Mouse (Mus musculus) liver, embryonic 12.5 days (tissue): Measurements from ENCODE around the gene 1700021F05Rik. TPM values are rescaled to one million over a fixed set of nuclear protein-coding genes. Genes with fewer than 3 reads are reported as not detected.
A peak's percentile ranks its signal among the peaks of the same experiment; 100 is the strongest.

Experiments
- ATAC-seq: fragments of 200-750 bp; cut with Nextera tagmentation; 2 replicates; pipeline ENCODE4 v1.8.0; 2017; ENCODE audit warnings: moderate number of reproducible peaks, mild to moderate bottlenecking, moderate library complexity
- H3K27ac ChIP-seq: fragments of 300-500 bp; sonication (generic); 2 replicates; pipeline ENCODE4 v1.5.1; 2016; ENCODE audit warnings: mild to moderate bottlenecking
- H3K27me3 ChIP-seq: fragments of 300-500 bp; sonication (generic); replicated peaks from 2 replicates; pipeline ENCODE4 v1.6.1; 2016; ENCODE audit warnings: mild to moderate bottlenecking, moderate library complexity
- H3K36me3 ChIP-seq: fragments of 300-500 bp; sonication (generic); 2 replicates; pipeline ENCODE4 v1.6.1; 2016; ENCODE audit warnings: mild to moderate bottlenecking, moderate library complexity
- H3K4me1 ChIP-seq: fragments of 300-500 bp; sonication (generic); 2 replicates; pipeline ENCODE4 v1.6.1; 2016
- H3K4me2 ChIP-seq: fragments of 300-500 bp; sonication (generic); 2 replicates; pipeline ENCODE4 v1.6.1; 2016; ENCODE audit warnings: mild to moderate bottlenecking, moderate library complexity
- H3K4me3 ChIP-seq: fragments of 300-500 bp; sonication (generic); 2 replicates; pipeline ENCODE4 v1.5.1; 2016; ENCODE audit warnings: mild to moderate bottlenecking, moderate library complexity
- H3K9ac ChIP-seq: fragments of 300-500 bp; sonication (generic); 2 replicates; pipeline ENCODE4 v1.6.1; 2016; ENCODE audit warnings: mild to moderate bottlenecking, moderate library complexity
- H3K9me3 ChIP-seq: fragments of 300-500 bp; sonication (generic); replicated peaks from 2 replicates; pipeline ENCODE4 v1.6.1; 2016; ENCODE audit warnings: mild to moderate bottlenecking, moderate library complexity
- WGBS: fragments of 180-500 bp; shearing (Covaris S2); methylation state at CpG from one replicate; pipeline ENCODE4 v1.1.7; 2016; ENCODE audit not compliant: insufficient replicate concordance; 5-methylcytosine and 5-hydroxymethylcytosine counted together
- polyA plus RNA-seq: library from polyadenylated mRNA; unstranded; fragments of >200 nt; fragmentation: Nextera tagmentation; extraction: Ambion mirVana; gene quantifications from 2 replicates; pipeline ENCODE4 v1.2.1, GENCODE M21; 2016

The 1700021F05Rik gene
- polyA plus RNA-seq, 1 experiment from 2014 or later, result 46.4 TPM

DNA sequence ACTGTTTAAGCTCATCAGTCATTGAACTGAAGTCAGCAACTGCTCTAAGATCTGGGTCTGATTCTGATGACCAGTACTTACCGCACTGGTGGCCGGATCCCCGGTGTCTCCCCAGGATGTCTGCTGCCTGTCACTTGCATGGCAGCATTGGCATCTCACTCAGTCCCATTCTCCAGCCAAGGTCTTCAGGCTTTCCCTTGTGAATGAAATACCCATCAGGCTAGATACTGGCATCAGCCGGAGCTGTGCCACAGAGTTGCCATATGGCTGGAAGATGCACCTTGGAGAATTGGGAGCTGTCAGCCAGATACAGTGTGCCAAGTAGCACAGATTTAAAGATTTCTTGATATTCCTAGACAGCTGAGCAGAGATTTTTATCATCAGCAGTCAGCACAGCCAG, 38.2 kb downstream of the 1700021F05Rik start:
- no peak overlapping the region for H3K4me2 ChIP-seq
- H3K27ac ChIP-seq, result no peak overlapping the region
- H3K4me3 ChIP-seq, result no peak overlapping the region
- 86% methylated on average over 4 of the region's 4 CpGs for whole genome bisulfite sequencing
- H3K4me1 ChIP-seq, result no peaks in the 10 kb centered on the region
- ATAC-seq, result no peak
- H3K36me3 ChIP-seq, result peaks cover 64% of the 10 kb centered on the region
- H3K9me3 ChIP-seq, result no peaks in the 10 kb centered on the region
- no peak overlapping the region for H3K9ac ChIP-seq
- H3K27me3 ChIP-seq, result no peaks in the 10 kb centered on the region

- H3K4me2 ChIP-seq, result no peak overlapping the region
- peaks cover 20% of the 10 kb centered on the region for H3K36me3 ChIP-seq
- no peak overlapping the region for H3K4me3 ChIP-seq
- 66% methylated on average over 5 of the region's 5 CpGs for WGBS
- H3K4me1 ChIP-seq, result peaks cover 40% of the 10 kb centered on the region
- ATAC-seq, result no peak
- no peak overlapping the region for H3K27ac ChIP-seq
- no peaks in the 10 kb centered on the region for H3K27me3 ChIP-seq
- no peaks in the 10 kb centered on the region for H3K9me3 ChIP-seq
- no peak overlapping the region for H3K9ac ChIP-seq
Measured at GRCm38 (mm10) chr10:43490846-43491245, 49.9 kb downstream of the 1700021F05Rik start.

- Histone ChIP-seq H3K4me3 (no peak overlapping the region), H3K27ac (no peak overlapping the region; the same call in 1 of the 2 replicates), H3K9me3 (no peaks in the 10 kb centered on the region), H3K4me2 (no peak overlapping the region), H3K9ac (no peak overlapping the region), H3K4me1 (peaks cover 47% of the 10 kb centered on the region), H3K36me3 (peaks cover 11% of the 10 kb centered on the region), H3K27me3 (no peaks in the 10 kb centered on the region)
- ATAC-seq, result no peak
- WGBS, result 69% methylated on average over 8 of the region's 8 CpGs
Measured at GRCm38 (mm10) chr10:43490034-43490433, 50.8 kb downstream of the 1700021F05Rik start.

GRCm38 (mm10) chr10:43489550-43489949, 51.2 kb downstream of the 1700021F05Rik start:
- Histone ChIP-seq H3K36me3 (peaks cover 7% of the 10 kb centered on the region), H3K4me3 (no peak overlapping the region), H3K4me2 (no peak overlapping the region), H3K9me3 (no peaks in the 10 kb centered on the region), H3K27ac (no peak overlapping the region; the same call in 1 of the 2 replicates), H3K27me3 (no peaks in the 10 kb centered on the region), H3K9ac (no peak overlapping the region), H3K4me1 (peaks cover 47% of the 10 kb centered on the region)
- WGBS, result 34% methylated on average over 6 of the region's 6 CpGs
- ATAC-seq, result 0 out of 2 replicates have a peak, but pooled peaks have one; percentile 28

DNA sequence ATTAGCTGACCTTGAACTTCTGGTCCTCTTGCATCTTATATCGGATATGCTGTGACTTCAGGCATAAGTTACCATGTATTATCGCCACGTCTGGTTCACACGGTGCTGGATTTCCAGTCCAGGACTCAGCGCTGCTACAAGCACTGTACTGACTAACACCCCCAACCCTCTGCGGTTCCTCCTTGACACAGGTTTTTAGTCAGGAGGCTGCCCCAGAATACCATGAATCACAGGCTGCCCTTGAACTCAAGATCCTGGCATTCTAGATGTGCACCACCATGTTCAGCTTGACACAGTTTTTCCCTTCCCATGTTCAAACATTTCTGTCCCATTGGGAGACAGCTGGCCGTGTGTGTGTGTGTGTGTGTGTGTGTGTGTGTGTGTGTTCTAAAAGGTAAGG, 51.7 kb downstream of the 1700021F05Rik start:
- 84% methylated on average over 7 of the region's 7 CpGs for WGBS
- peaks cover 2% of the 10 kb centered on the region for H3K36me3 ChIP-seq
- no peak overlapping the region for H3K9ac ChIP-seq
- no peak overlapping the region for H3K27ac ChIP-seq
- peaks cover 51% of the 10 kb centered on the region for H3K4me1 ChIP-seq
- ATAC-seq, result no peak
- no peaks in the 10 kb centered on the region for H3K9me3 ChIP-seq
- no peak overlapping the region for H3K4me2 ChIP-seq
- no peak overlapping the region for H3K4me3 ChIP-seq
- H3K27me3 ChIP-seq, result no peaks in the 10 kb centered on the region

- Histone ChIP-seq H3K4me2 (no peak overlapping the region), H3K4me1 (peaks cover 57% of the 10 kb centered on the region), H3K9me3 (no peaks in the 10 kb centered on the region), H3K27ac (no peak overlapping the region), H3K9ac (no peak overlapping the region), H3K36me3 (no peaks in the 10 kb centered on the region), H3K4me3 (no peak overlapping the region), H3K27me3 (no peaks in the 10 kb centered on the region)
- no peak for ATAC-seq
- 66% methylated on average over 4 of the region's 4 CpGs for WGBS
Measured at GRCm38 (mm10) chr10:43488258-43488657, 52.5 kb downstream of the 1700021F05Rik start.

DNA sequence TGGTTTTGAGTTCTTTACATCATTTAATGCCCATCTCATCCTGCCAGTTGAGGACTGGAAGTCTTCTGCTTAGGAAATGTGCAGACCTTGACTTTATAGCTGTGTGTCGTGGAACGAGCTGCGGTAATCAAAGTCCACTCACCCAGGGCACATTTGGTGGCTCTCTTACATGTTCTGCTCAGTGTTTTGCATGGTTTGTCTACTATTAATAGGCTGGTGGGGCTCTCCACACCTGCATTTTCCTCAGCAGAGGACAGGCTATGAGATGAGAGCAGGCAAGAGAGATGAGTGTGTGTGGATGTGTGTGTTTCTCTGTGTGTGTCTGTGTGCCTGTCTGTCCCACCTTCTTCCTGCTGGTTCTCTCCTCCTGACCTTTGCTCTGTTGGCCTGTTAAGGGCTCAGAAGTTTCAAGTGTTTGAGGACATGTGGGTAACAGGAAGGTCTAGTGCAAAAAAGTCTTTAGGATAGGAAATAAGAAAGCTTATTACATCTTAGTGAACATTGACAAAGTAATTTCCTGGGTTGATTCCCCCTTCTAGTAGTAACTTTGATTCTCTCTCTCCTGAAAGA, 53.3 kb downstream of the 1700021F05Rik start:
- WGBS, result 84% methylated on average over 3 of the region's 3 CpGs

DNA sequence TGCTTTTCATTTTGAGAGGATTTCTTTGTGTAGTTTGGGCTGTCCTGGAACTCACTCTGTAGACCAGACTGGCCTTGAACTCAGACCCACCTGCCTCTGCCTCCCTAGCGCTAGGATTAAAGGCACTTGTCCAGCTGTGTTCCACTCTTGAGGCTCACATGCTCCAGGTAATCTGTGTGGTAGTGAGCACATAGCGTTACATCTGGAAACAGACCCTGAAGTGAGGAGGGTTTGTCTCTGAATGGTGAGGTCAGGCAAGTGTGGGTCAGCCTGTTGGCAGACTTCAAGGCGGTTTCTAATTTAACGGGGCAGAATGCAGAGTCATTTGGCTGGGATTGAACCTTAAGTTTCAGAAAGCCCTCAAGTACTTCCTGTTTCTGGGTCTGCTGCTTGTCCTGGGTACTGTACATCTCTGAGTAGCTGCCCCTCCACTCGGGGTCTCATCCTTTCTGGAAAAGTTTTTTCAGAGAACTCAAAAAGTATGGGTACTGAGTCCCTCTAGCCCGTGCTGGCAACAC, 55.0 kb downstream of the 1700021F05Rik start:
- Histone ChIP-seq H3K4me2 (no peak overlapping the region), H3K27ac (no peak overlapping the region), H3K4me3 (no peak overlapping the region), H3K36me3 (no peaks in the 10 kb centered on the region), H3K4me1 (peaks cover 79% of the 10 kb centered on the region), H3K27me3 (no peaks in the 10 kb centered on the region), H3K9ac (no peak overlapping the region), H3K9me3 (no peaks in the 10 kb centered on the region)
- no peak for ATAC-seq
- WGBS, result 63% methylated on average over 6 of the region's 6 CpGs

More for the DNA sequence above, 53.3 kb downstream of the 1700021F05Rik start:
- H3K27ac ChIP-seq, result no peak overlapping the region
- peaks cover 64% of the 10 kb centered on the region for H3K4me1 ChIP-seq
- no peaks in the 10 kb centered on the region for H3K9me3 ChIP-seq
- no peaks in the 10 kb centered on the region for H3K27me3 ChIP-seq
- H3K36me3 ChIP-seq, result no peaks in the 10 kb centered on the region
- H3K9ac ChIP-seq, result no peak overlapping the region
- no peak overlapping the region for H3K4me2 ChIP-seq
- H3K4me3 ChIP-seq, result no peak overlapping the region
- no peak for ATAC-seq

- peaks cover 67% of the 10 kb centered on the region for H3K4me1 ChIP-seq
- WGBS, result 56% methylated on average over 9 of the region's 9 CpGs
- H3K27me3 ChIP-seq, result no peaks in the 10 kb centered on the region
- peak overlapping the region; percentile 19; the same call in 1 of the 2 replicates for H3K9ac ChIP-seq
- no peaks in the 10 kb centered on the region for H3K36me3 ChIP-seq
- ATAC-seq, result no peak
- H3K27ac ChIP-seq, result peak overlapping the region; percentile 30; the same call in 1 of the 2 replicates
- 0 out of 2 replicates have a peak overlapping the region, but pooled peaks have one; percentile 6 for H3K4me2 ChIP-seq
- H3K4me3 ChIP-seq, result no peak overlapping the region
- no peaks in the 10 kb centered on the region for H3K9me3 ChIP-seq
Measured at GRCm38 (mm10) chr10:43483426-43483995, 57.3 kb downstream of the 1700021F05Rik start.

GRCm38 (mm10) chr10:43482021-43482420, 58.8 kb downstream of the 1700021F05Rik start:
- H3K27ac ChIP-seq, result peak overlapping the region; percentile 38; the same call in 1 of the 2 replicates

GRCm38 (mm10) chr10:43481179-43481578, 59.6 kb downstream of the 1700021F05Rik start:
- peaks cover 66% of the 10 kb centered on the region for H3K4me1 ChIP-seq
- peak overlapping the region; percentile 99 for H3K4me2 ChIP-seq
- ATAC-seq, result no peak
- H3K4me3 ChIP-seq, result no peak overlapping the region
- H3K27ac ChIP-seq, result peak overlapping the region; percentile 38
- WGBS, result 41% methylated on average over 4 of the region's 4 CpGs
- no peaks in the 10 kb centered on the region for H3K36me3 ChIP-seq
- no peaks in the 10 kb centered on the region for H3K9me3 ChIP-seq
- H3K27me3 ChIP-seq, result no peaks in the 10 kb centered on the region
- peak overlapping the region; percentile 86 for H3K9ac ChIP-seq

More at GRCm38 (mm10) chr10:43482021-43482420, 58.8 kb downstream of the 1700021F05Rik start:
- ATAC-seq, result no peak
- Histone ChIP-seq H3K9me3 (no peaks in the 10 kb centered on the region), H3K27me3 (no peaks in the 10 kb centered on the region), H3K4me2 (peak overlapping the region; percentile 99; the same call in 1 of the 2 replicates), H3K9ac (no peak overlapping the region), H3K4me3 (no peak overlapping the region), H3K4me1 (peaks cover 68% of the 10 kb centered on the region), H3K36me3 (no peaks in the 10 kb centered on the region)
- 83% methylated on average over 5 of the region's 5 CpGs for WGBS

DNA sequence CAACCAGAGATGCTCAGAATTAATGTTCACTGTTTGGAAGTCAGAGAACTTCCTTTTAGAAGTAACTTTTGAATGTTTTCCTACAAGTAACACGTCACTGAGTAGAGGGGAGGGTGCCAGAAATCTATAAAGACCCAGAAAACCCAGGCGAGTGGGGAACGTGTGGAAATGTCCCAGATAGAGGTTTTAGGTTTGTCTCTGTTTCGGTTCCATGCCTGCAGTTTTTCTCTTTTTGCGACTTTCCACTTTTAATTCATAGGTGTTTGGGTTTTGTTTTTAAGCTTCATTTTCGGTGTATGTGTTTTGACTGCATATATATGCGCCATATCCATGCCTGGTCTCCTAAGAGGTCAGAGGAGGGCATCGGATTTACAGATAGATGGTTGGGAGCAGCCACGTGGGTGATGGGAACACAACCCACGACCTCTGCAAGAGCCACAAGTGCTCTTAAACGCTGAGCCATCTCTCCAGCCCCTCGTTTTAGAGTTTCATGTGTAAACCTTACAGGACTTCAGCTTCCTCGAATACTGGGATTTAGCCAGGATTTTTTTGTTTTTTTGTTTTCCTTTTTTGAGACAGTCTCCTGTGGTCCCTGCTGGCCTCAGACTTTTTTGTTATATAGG, 60.5 kb downstream of the 1700021F05Rik start:
- peaks cover 63% of the 10 kb centered on the region for H3K4me1 ChIP-seq
- peak overlapping the region; percentile 99 for H3K4me2 ChIP-seq
- no peaks in the 10 kb centered on the region for H3K36me3 ChIP-seq
- WGBS, result 9% methylated on average over 13 of the region's 13 CpGs
- ATAC-seq, result no peak
- H3K4me3 ChIP-seq, result peak overlapping the region; percentile 74
- peak overlapping the region; percentile 93 for H3K27ac ChIP-seq
- H3K27me3 ChIP-seq, result no peaks in the 10 kb centered on the region
- H3K9ac ChIP-seq, result peak overlapping the region; percentile 86
- no peaks in the 10 kb centered on the region for H3K9me3 ChIP-seq
